Mouse (Mus musculus) heart, postnatal 25 days (tissue): Measurements from ENCODE around the gene Izumo2. TPM values are rescaled to one million over a fixed set of nuclear protein-coding genes. Genes with fewer than 3 reads are reported as not detected.
"Not testable (repeated sequence)": the region's sequence is repeated elsewhere in the genome, so short reads cannot be mapped to it uniquely, and the experiment has no call there.

Experiments
- DNase-seq: peaks from one replicate; pipeline ENCODE4 v3.0.0; 2022; ENCODE audit warnings: low spot score
- intact Hi-C: fragments of 180-260 bp; cut with DNase I; formaldehyde crosslinking; loops from one replicate; pipeline ENCODE4 v1.15.1; 2025
- total RNA-seq, 2 experiments: library from RNA; stranded (reverse); gene quantifications; 2 replicates each; pipeline ENCODE4 v1.2.3; 2021

The Izumo2 gene
- total RNA-seq, 2 experiments from 2014 or later = not detected

GRCm38 (mm10) chr7:44748101-44749044 is 39.8 kb downstream of the Izumo2 start, which contains the start of gene Vrk3:
Gene Vrk3 (plus strand): TSS chr7:44748413.
- intact Hi-C loops = no loop called here
- peak; percentile 95 for DNase-seq

GRCm38 (mm10) chr7:44750950-44751349 is 42.4 kb downstream of the Izumo2 start, which contains the start of gene Zfp473:
Gene Zfp473 (minus strand): TSS chr7:44751050.
- DNase-seq, intact Hi-C loops: not testable (repeated sequence)

GRCm38 (mm10) chr7:44757164-44757563 is 48.6 kb downstream of the Izumo2 start:
- intact Hi-C loops = no loop called here
- DNase-seq = no peak

- intact Hi-C loops = no loop called here
- DNase-seq = no peak
These were observed 51.8 kb downstream of the Izumo2 start for GRCm38 (mm10) chr7:44760366-44760765.

- DNase-seq = no peak
- intact Hi-C loops = no loop called here
These were observed 59.6 kb downstream of the Izumo2 start for GRCm38 (mm10) chr7:44768129-44768528.

Other genes starting within 250 kb of the Izumo2 start
- 1 to 10 TPM in 1 of 2 experiments, under 1 TPM in 1; 0.70 to 1.3 TPM for gene Aspdh, start 243.4 kb upstream of the Izumo2 start, total RNA-seq
- gene Josd2, start 240.8 kb upstream of the Izumo2 start, total RNA-seq = 100 to 1,000 TPM; 158 to 161 TPM
- 10 to 100 TPM; 96.9 to 99.6 TPM for gene Emc10, start 212.2 kb upstream of the Izumo2 start, total RNA-seq
- 1 to 10 TPM; 3.7 to 4.0 TPM for gene Fam71e1, start 212.2 kb upstream of the Izumo2 start, total RNA-seq
- gene Mybpc2, start 184.1 kb upstream of the Izumo2 start, total RNA-seq = 10 to 100 TPM; 16.0 to 22.8 TPM
- gene Spib, start 176.7 kb upstream of the Izumo2 start, total RNA-seq = under 1 TPM; 0.18 to 0.53 TPM
- gene Pold1, start 159.9 kb upstream of the Izumo2 start, total RNA-seq = 10 to 100 TPM; 12.5 to 12.8 TPM
- 10 to 100 TPM; 40.7 to 48.4 TPM for gene Nr1h2, start 154.8 kb upstream of the Izumo2 start, total RNA-seq
- under 1 TPM; 0.31 to 0.64 TPM for gene Napsa, start 136.4 kb upstream of the Izumo2 start, total RNA-seq
- gene Kcnc3, start 118.1 kb upstream of the Izumo2 start, total RNA-seq = 1 to 10 TPM; 1.9 to 2.3 TPM
- gene Myh14, start 37.9 kb upstream of the Izumo2 start, total RNA-seq = 10 to 100 TPM; 72.2 to 80.8 TPM
- 10 to 100 TPM; 22.8 to 24.3 TPM for gene Vrk3, start 39.7 kb downstream of the Izumo2 start, total RNA-seq
- under 1 TPM in 1 of 2 experiments, not detected in 1; 0.21 TPM for gene Zfp473, start 42.3 kb downstream of the Izumo2 start, total RNA-seq
- 10 to 100 TPM; 26.0 to 28.6 TPM for gene Nup62, start 107.3 kb downstream of the Izumo2 start, total RNA-seq
- gene Il4i1, start 107.6 kb downstream of the Izumo2 start, total RNA-seq = 1 to 10 TPM in 1 of 2 experiments, under 1 TPM in 1; 0.62 to 2.2 TPM
- gene Atf5, start 107.9 kb downstream of the Izumo2 start, total RNA-seq = 10 to 100 TPM; 63.7 to 64.5 TPM
- 10 to 100 TPM; 61.8 to 75.9 TPM for gene Akt1s1, start 140.2 kb downstream of the Izumo2 start, total RNA-seq
- gene Tbc1d17, start 140.3 kb downstream of the Izumo2 start, total RNA-seq = 10 to 100 TPM; 44.3 to 47.0 TPM
- 10 to 100 TPM; 16.0 to 16.6 TPM for gene Pnkp, start 148.4 kb downstream of the Izumo2 start, total RNA-seq
- gene Ptov1, start 161.0 kb downstream of the Izumo2 start, total RNA-seq = 100 to 1,000 TPM; 153 to 165 TPM
- 10 to 100 TPM; 66.7 to 73.9 TPM for gene Med25, start 184.0 kb downstream of the Izumo2 start, total RNA-seq
- 10 to 100 TPM; 12.9 to 15.0 TPM for gene Fuz, start 187.3 kb downstream of the Izumo2 start, total RNA-seq
- 10 to 100 TPM; 72.5 to 73.1 TPM for gene Ap2a1, start 220.8 kb downstream of the Izumo2 start, total RNA-seq
- gene Tsks, start 234.5 kb downstream of the Izumo2 start, total RNA-seq = not detected